Mouse (Mus musculus): ENCODE results near the gene Gm12845. TPM values are rescaled to one million over a fixed set of nuclear protein-coding genes. Genes with fewer than 3 reads are reported as not detected.

Gene Gm12845
- polyA plus RNA-seq (2015; fragmentation: Nextera tagmentation; extraction: Ambion mirVana): not detected in 2 replicates

DNA sequence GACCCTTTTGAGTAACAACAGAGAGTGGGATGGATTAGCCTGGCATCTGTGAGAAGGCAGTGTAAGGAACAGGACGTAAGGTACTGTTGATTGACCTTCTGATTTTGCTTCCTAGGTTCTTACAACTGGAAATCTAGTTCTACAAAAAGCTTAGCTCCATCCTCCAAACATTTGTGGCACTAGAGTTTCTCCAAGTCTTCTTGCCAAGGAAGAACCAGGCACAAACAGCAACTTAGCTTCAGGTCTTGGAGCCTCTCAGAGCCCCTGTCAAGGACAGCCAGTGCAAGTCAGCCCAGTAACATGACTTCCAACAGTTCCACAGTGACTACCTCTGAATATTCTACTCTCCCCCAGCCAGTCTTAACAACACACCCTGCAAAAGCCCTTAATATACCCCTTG lies at the start of gene Gm12845:
TSS of gene Gm12845 (plus strand) at position 301 of the 400 bp plus-strand sequence.
- no peak for ATAC-seq
- no peaks in the 10 kb centered on the region for H3K27me3 ChIP-seq (ENCODE audit: control insufficient read depth, insufficient read depth, low read depth, low read length)
- H3K9ac ChIP-seq (ENCODE audit: low read depth, low read length): no peak within 1 kb of the TSS
- H3K4me3 ChIP-seq (ENCODE audit: low read depth, low read length): no peak within 1 kb of the TSS
- H3K27ac ChIP-seq (ENCODE audit: low read length): no peak within 1 kb of the TSS
- no peak within 1 kb of the TSS for H3K4me2 ChIP-seq (ENCODE audit: low read length)
- no peaks in the 10 kb centered on the region for H3K36me3 ChIP-seq (ENCODE audit: control insufficient read depth, insufficient read depth, low read length)
- 81% methylated on average over 1 of the region's 1 CpGs for WGBS
- H3K4me1 ChIP-seq (ENCODE audit: control insufficient read depth, insufficient read depth, low read length): no peaks in the 10 kb centered on the region
- no peaks in the 10 kb centered on the region for H3K9me3 ChIP-seq (replicated peaks; ENCODE audit: control insufficient read depth, low read length, poor library complexity, severe bottlenecking)

DNA sequence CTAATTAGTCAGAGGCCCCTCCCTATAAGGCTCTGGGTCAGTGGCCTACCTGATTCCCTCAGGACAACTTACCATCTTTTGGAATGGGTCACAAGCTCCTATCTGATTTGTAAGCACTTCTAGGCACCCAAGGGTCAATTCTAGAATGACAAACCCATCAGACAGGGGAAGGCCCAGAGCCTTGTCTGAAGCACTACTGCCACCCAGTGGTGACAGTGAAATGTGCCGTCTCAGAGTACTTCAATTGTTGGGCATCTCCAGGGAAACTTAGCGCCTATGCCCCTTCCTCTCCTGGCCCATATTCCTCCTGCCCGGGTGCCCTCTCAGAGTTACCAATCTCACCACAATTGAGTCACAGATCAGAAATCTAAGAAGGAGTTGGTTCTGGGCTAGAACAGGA lies 47.3 kb upstream of the Gm12845 start:
- 10% methylated on average over 3 of the region's 3 CpGs for WGBS
- no peaks in the 10 kb centered on the region for H3K9me3 ChIP-seq (replicated peaks; ENCODE audit: control insufficient read depth, low read length, poor library complexity, severe bottlenecking)
- H3K27me3 ChIP-seq (ENCODE audit: control insufficient read depth, insufficient read depth, low read depth, low read length): no peaks in the 10 kb centered on the region
- peak; percentile 46 for ATAC-seq
- H3K36me3 ChIP-seq (ENCODE audit: control insufficient read depth, insufficient read depth, low read length): peaks cover 19% of the 10 kb centered on the region
- no peak overlapping the region for H3K9ac ChIP-seq (ENCODE audit: low read depth, low read length)
- H3K4me1 ChIP-seq (ENCODE audit: control insufficient read depth, insufficient read depth, low read length): peaks cover 9% of the 10 kb centered on the region
- no peak overlapping the region for H3K4me3 ChIP-seq (ENCODE audit: low read depth, low read length)
- H3K4me2 ChIP-seq (ENCODE audit: low read length): no peak overlapping the region
- H3K27ac ChIP-seq (ENCODE audit: low read length): no peak overlapping the region

GRCm38 (mm10) chr4:117680963-117681362 lies 43.2 kb upstream of the Gm12845 start:
- H3K27ac ChIP-seq (ENCODE audit: low read length): no peak overlapping the region
- ATAC-seq: no peak
- 82% methylated on average over 6 of the region's 6 CpGs for WGBS
- peaks cover 16% of the 10 kb centered on the region for H3K4me1 ChIP-seq (ENCODE audit: control insufficient read depth, insufficient read depth, low read length)
- peak overlapping the region; percentile 92 for H3K4me3 ChIP-seq (ENCODE audit: low read depth, low read length)
- H3K9ac ChIP-seq (ENCODE audit: low read depth, low read length): no peak overlapping the region
- H3K27me3 ChIP-seq (ENCODE audit: control insufficient read depth, insufficient read depth, low read depth, low read length): no peaks in the 10 kb centered on the region
- H3K36me3 ChIP-seq (ENCODE audit: control insufficient read depth, insufficient read depth, low read length): peaks cover 8% of the 10 kb centered on the region; the same call in 1 of the 2 replicates
- H3K4me2 ChIP-seq (ENCODE audit: low read length): peak overlapping the region; percentile 96
- no peaks in the 10 kb centered on the region for H3K9me3 ChIP-seq (replicated peaks; ENCODE audit: control insufficient read depth, low read length, poor library complexity, severe bottlenecking)

DNA sequence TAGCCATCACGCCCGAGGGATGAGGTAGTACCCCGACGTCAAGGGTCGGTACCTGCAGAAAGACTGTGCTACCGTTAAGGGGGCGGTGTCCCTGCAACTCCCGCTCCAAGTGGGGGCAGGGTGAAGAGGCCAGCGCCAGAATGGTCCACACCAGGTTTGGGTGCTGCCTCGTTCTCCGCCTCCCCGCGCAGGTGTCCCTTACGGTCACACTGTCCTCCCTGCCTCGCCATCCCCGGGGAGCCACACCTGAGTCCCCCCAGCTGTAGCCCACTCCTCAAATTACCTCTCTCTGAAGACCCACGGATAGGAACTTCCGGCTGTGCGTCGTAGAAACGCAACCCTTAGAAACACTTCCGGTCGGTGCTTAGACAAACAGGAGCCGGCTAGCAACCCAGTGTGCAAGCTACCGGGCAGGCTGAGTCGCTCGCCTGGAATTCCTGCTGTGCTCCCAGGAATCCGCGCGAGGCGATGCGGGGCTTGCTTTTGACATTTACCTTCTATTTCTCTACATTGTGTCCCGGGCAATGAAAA lies 42.2 kb upstream of the Gm12845 start, which contains the start of gene Dmap1:
TSS of gene Dmap1 (minus strand) at position 343 of the 531 bp plus-strand sequence.
- Histone ChIP-seq H3K9ac (ENCODE audit: low read depth, low read length) (peak within 1 kb of the TSS; percentile 91), H3K4me3 (ENCODE audit: low read depth, low read length) (peak within 1 kb of the TSS; percentile 92), H3K27ac (ENCODE audit: low read length) (peak within 1 kb of the TSS; percentile 28; the same call in 1 of the 2 replicates), H3K4me2 (ENCODE audit: low read length) (peak within 1 kb of the TSS; percentile 96), H3K9me3 (replicated peaks; ENCODE audit: control insufficient read depth, low read length, poor library complexity, severe bottlenecking) (no peaks in the 10 kb centered on the region), H3K36me3 (ENCODE audit: control insufficient read depth, insufficient read depth, low read length) (peaks cover 7% of the 10 kb centered on the region; the same call in 1 of the 2 replicates), H3K27me3 (ENCODE audit: control insufficient read depth, insufficient read depth, low read depth, low read length) (no peaks in the 10 kb centered on the region), H3K4me1 (ENCODE audit: control insufficient read depth, insufficient read depth, low read length) (peaks cover 16% of the 10 kb centered on the region)
- peak; percentile 90 for ATAC-seq
- under 1% methylated on average over 33 of the region's 33 CpGs for WGBS

- no peaks in the 10 kb centered on the region for H3K9me3 ChIP-seq (replicated peaks; ENCODE audit: control insufficient read depth, low read length, poor library complexity, severe bottlenecking)
- peaks cover 4% of the 10 kb centered on the region; the same call in 1 of the 2 replicates for H3K36me3 ChIP-seq (ENCODE audit: control insufficient read depth, insufficient read depth, low read length)
- H3K4me2 ChIP-seq (ENCODE audit: low read length): peak overlapping the region; percentile 96
- H3K4me3 ChIP-seq (ENCODE audit: low read depth, low read length): peak overlapping the region; percentile 92
- H3K27ac ChIP-seq (ENCODE audit: low read length): peak overlapping the region; percentile 28; the same call in 1 of the 2 replicates
- H3K4me1 ChIP-seq (ENCODE audit: control insufficient read depth, insufficient read depth, low read length): peaks cover 16% of the 10 kb centered on the region
- ATAC-seq: no peak
- H3K27me3 ChIP-seq (ENCODE audit: control insufficient read depth, insufficient read depth, low read depth, low read length): no peaks in the 10 kb centered on the region
- H3K9ac ChIP-seq (ENCODE audit: low read depth, low read length): peak overlapping the region; percentile 30; the same call in 1 of the 2 replicates
Measured at GRCm38 (mm10) chr4:117682463-117682862, 41.7 kb upstream of the Gm12845 start.

GRCm38 (mm10) chr4:117683048-117683768 lies 41.0 kb upstream of the Gm12845 start:
- H3K27ac ChIP-seq (ENCODE audit: low read length): no peak overlapping the region
- no peak overlapping the region for H3K4me3 ChIP-seq (ENCODE audit: low read depth, low read length)
- no peak overlapping the region for H3K9ac ChIP-seq (ENCODE audit: low read depth, low read length)
- peaks cover 16% of the 10 kb centered on the region for H3K4me1 ChIP-seq (ENCODE audit: control insufficient read depth, insufficient read depth, low read length)
- H3K36me3 ChIP-seq (ENCODE audit: control insufficient read depth, insufficient read depth, low read length): peaks cover 3% of the 10 kb centered on the region; the same call in 1 of the 2 replicates
- no peak for ATAC-seq
- no peaks in the 10 kb centered on the region for H3K9me3 ChIP-seq (replicated peaks; ENCODE audit: control insufficient read depth, low read length, poor library complexity, severe bottlenecking)
- no peaks in the 10 kb centered on the region for H3K27me3 ChIP-seq (ENCODE audit: control insufficient read depth, insufficient read depth, low read depth, low read length)
- 81% methylated on average over 6 of the region's 6 CpGs for WGBS
- H3K4me2 ChIP-seq (ENCODE audit: low read length): no peak overlapping the region

DNA sequence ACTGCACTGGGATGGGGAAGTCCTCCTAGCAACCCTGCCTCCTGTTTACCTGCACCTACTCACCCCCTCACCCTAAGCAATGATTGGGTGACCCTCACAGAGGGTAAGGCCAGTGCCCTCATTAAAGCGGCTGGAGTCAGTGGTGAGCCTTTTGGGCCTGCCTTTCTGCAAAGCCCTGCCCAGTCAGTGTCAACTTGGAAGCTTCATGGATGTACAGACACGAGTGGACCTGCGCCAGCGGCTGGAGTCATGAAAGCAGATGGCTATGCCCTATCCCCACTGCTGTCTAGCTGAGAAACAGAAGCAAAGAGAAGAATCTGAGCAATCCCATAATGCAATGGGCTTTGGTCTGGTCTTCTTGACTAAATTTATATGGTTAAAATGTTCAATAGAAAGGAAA lies 37.9 kb upstream of the Gm12845 start:
- no peak for ATAC-seq
- 79% methylated on average over 4 of the region's 4 CpGs for WGBS
- no peak overlapping the region for H3K9ac ChIP-seq (ENCODE audit: low read depth, low read length)
- H3K9me3 ChIP-seq (replicated peaks; ENCODE audit: control insufficient read depth, low read length, poor library complexity, severe bottlenecking): no peaks in the 10 kb centered on the region
- H3K4me1 ChIP-seq (ENCODE audit: control insufficient read depth, insufficient read depth, low read length): peaks cover 10% of the 10 kb centered on the region
- no peaks in the 10 kb centered on the region for H3K27me3 ChIP-seq (ENCODE audit: control insufficient read depth, insufficient read depth, low read depth, low read length)
- no peak overlapping the region for H3K27ac ChIP-seq (ENCODE audit: low read length)
- no peaks in the 10 kb centered on the region for H3K36me3 ChIP-seq (ENCODE audit: control insufficient read depth, insufficient read depth, low read length)
- no peak overlapping the region for H3K4me2 ChIP-seq (ENCODE audit: low read length)
- H3K4me3 ChIP-seq (ENCODE audit: low read depth, low read length): no peak overlapping the region

- H3K9ac ChIP-seq (ENCODE audit: low read depth, low read length): no peak overlapping the region
- 6% methylated on average over 7 of the region's 7 CpGs for WGBS
- no peak overlapping the region for H3K4me2 ChIP-seq (ENCODE audit: low read length)
- H3K9me3 ChIP-seq (replicated peaks; ENCODE audit: control insufficient read depth, low read length, poor library complexity, severe bottlenecking): no peaks in the 10 kb centered on the region
- H3K4me1 ChIP-seq (ENCODE audit: control insufficient read depth, insufficient read depth, low read length): no peaks in the 10 kb centered on the region
- no peaks in the 10 kb centered on the region for H3K27me3 ChIP-seq (ENCODE audit: control insufficient read depth, insufficient read depth, low read depth, low read length)
- no peaks in the 10 kb centered on the region for H3K36me3 ChIP-seq (ENCODE audit: control insufficient read depth, insufficient read depth, low read length)
- no peak overlapping the region for H3K27ac ChIP-seq (ENCODE audit: low read length)
- no peak for ATAC-seq
- no peak overlapping the region for H3K4me3 ChIP-seq (ENCODE audit: low read depth, low read length)
Measured at GRCm38 (mm10) chr4:117705361-117705760, 18.9 kb upstream of the Gm12845 start.

All from midbrain, embryonic 16.5 days (tissue).